In the genomic region with DNA sequence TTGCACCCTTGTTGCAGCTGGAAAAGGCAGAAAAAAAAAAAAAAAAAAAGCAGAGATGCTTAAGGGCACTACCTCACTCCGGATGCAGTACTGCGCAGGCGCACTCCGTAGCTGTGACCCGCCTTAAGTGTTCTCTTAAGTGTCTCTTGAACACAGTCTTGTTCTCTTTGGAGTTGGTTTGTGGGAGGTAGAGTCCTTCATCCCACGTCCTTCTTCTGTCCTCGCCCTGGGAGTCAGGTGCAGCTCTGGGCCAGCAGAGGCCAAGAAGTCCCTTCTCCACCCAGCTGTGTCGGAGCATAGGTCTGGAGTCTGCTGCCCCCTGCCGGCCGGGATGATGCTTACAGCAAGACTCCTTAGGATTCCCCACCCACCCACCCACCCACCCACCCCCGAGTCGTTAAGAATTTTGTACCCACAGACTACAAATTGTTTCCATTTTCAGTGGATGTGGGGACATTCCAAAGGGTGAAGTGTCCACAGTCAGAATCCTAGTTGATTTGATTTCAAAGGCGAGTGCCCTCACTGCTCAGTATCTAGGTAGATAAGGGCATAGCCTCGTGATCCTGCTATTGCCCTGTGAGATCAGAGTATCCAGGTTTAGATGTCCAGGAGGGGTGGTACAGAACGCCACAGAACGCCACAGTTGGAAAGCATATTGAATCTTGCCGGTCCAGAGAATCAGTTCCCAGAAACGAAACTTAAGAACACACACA, we compare ENCODE assay signal across 8 mouse cellular contexts. TPM values are rescaled to one million over a fixed set of nuclear protein-coding genes. Genes with fewer than 3 reads are reported as not detected.
A peak's percentile ranks its signal among the peaks of the same experiment; 100 is the strongest.
DNase-seq lines count a peak whose midpoint lies in the region; ATAC-seq lines count a peak whose summit lies in the region.

No protein-coding gene starts in this region.

- WGBS in limb, embryonic 10.5 days, result 25% methylated on average over 18 of the region's 18 CpGs
- WGBS in midbrain, embryonic 11.5 days, result 23% methylated on average over 18 of the region's 18 CpGs

- no peak overlapping the region for H3K9ac ChIP-seq in midbrain, embryonic 11.5 days (ENCODE audit: low read length)

- peak overlapping the region; percentile 14 for H3K4me3 ChIP-seq in limb, embryonic 10.5 days
- peak overlapping the region; percentile 13; the same call in 1 of the 2 replicates for H3K4me3 ChIP-seq in midbrain, embryonic 11.5 days (ENCODE audit: low read depth, low read length)

- no peaks in the 10 kb centered on the region for H3K36me3 ChIP-seq in limb, embryonic 10.5 days
- H3K36me3 ChIP-seq in midbrain, embryonic 11.5 days (ENCODE audit: control insufficient read depth, insufficient read depth, low read length), result no peaks in the 10 kb centered on the region

- peak; percentile 85 for ATAC-seq in midbrain, embryonic 11.5 days (ENCODE audit: low FRiP score)

- peak; percentile 34 for DNase-seq in adrenal gland, adult 8-10 months
- peak; percentile 49 for DNase-seq in embryo, embryonic 11.5 days (ENCODE audit: low read depth, low spot score)
- peak; percentile 76 to 89 for DNase-seq in heart, adult 18-20 months
- DNase-seq in kidney, adult 11 months, result peak; percentile 52
- peak; percentile 85 for DNase-seq in limb, embryonic 10.5 days (ENCODE audit: low spot score)
- DNase-seq in midbrain, embryonic 11.5 days (ENCODE audit: low spot score, missing footprints), result peak; percentile 96
- DNase-seq in skeletal muscle tissue, adult 2 months (ENCODE audit: low read depth, low spot score), result peak; percentile 53
- DNase-seq in yolk sac, embryonic 10.5 days (ENCODE audit: low spot score), result peak; percentile 76

- H3K27ac ChIP-seq in limb, embryonic 10.5 days, result no peak overlapping the region
- H3K27ac ChIP-seq in midbrain, embryonic 11.5 days (ENCODE audit: low read depth, low read length), result no peak overlapping the region

- peaks cover 12% of the 10 kb centered on the region; the same call in 1 of the 2 replicates for H3K27me3 ChIP-seq in limb, embryonic 10.5 days (ENCODE audit: low read depth, poor library complexity, severe bottlenecking)
- H3K27me3 ChIP-seq in midbrain, embryonic 11.5 days (ENCODE audit: control insufficient read depth, insufficient read depth, low read length), result no peaks in the 10 kb centered on the region

- peak overlapping the region; percentile 25 for H3K4me2 ChIP-seq in midbrain, embryonic 11.5 days

- H3K9me3 ChIP-seq in limb, embryonic 10.5 days (replicated peaks), result no peaks in the 10 kb centered on the region
- no peaks in the 10 kb centered on the region for H3K9me3 ChIP-seq in midbrain, embryonic 11.5 days (ENCODE audit: control insufficient read depth, low read length)

- peaks cover 7% of the 10 kb centered on the region; the same call in 1 of the 2 replicates for H3K4me1 ChIP-seq in limb, embryonic 10.5 days
- 0 out of 2 replicates have a peak, but pooled peaks cover 3% of the 10 kb centered on the region for H3K4me1 ChIP-seq in midbrain, embryonic 11.5 days (ENCODE audit: control insufficient read depth, insufficient read depth, low read length)

RNA-seq across cellular contexts. Expression of a gene that starts 31.1 kb away (rescaled TPM):
- total RNA-seq in adrenal gland, adult 8-10 months (2022), result 10 to 100 TPM; 11.7 to 40.3 (median 27.6) TPM
- total RNA-seq in heart, adult 18-20 months (2021), result 10 to 100 TPM; 11.0 to 16.5 TPM
- not detected in 2 replicates for polyA plus RNA-seq in limb, embryonic 10.5 days (2016; fragmentation: Nextera tagmentation; extraction: Ambion mirVana)
- polyA plus RNA-seq in midbrain, embryonic 11.5 days (2014; fragmentation: Nextera tagmentation; extraction: Ambion mirVana), result 0.42 TPM in 1 of 2 replicates, not detected in the other

RNA-seq across cellular contexts. Expression of a gene that starts 53.1 kb away (rescaled TPM):
- total RNA-seq in adrenal gland, adult 8-10 months (2022), result 10 to 100 TPM in 1 of 4 experiments, 1 to 10 TPM in 3; 6.4 to 10.6 (median 9.1) TPM
- 1 to 10 TPM; 2.5 to 3.4 TPM for total RNA-seq in heart, adult 18-20 months (2021)
- polyA plus RNA-seq in limb, embryonic 10.5 days (2016; fragmentation: Nextera tagmentation; extraction: Ambion mirVana), result 4.7 and 7.8 TPM in 2 replicates
- 13.1 and 13.9 TPM in 2 replicates for polyA plus RNA-seq in midbrain, embryonic 11.5 days (2014; fragmentation: Nextera tagmentation; extraction: Ambion mirVana)

Comparison
In these comparisons a context has a peak if more than half of its experiments do, and no peak if none do; other contexts are left out.
1. DNase-seq: peak in every context shown above with its lines; median percentile 96 in midbrain, embryonic 11.5 days; 85 in limb, embryonic 10.5 days; 82 in heart, adult 18-20 months; 76 in yolk sac, embryonic 10.5 days; 53 in skeletal muscle tissue, adult 2 months; 52 in kidney, adult 11 months; 49 in embryo, embryonic 11.5 days; 34 in adrenal gland, adult 8-10 months.